Comparison of ENCODE assay signal across 27 mouse cellular contexts in genomic region chr5:77380321-77380901, GRCm38 (mm10). TPM values are rescaled to one million over a fixed set of nuclear protein-coding genes. Genes with fewer than 3 reads are reported as not detected.
DNase-seq lines count a peak whose midpoint lies in the region; ATAC-seq and TF ChIP-seq lines count a peak whose summit lies in the region.
"Had no signal": no experiment of that assay in that cellular context is flagged by ENCODE, and none has a peak within 500 bp of the region (broad histone marks: within the 10 kb centered on the region; RNA-seq: fewer than 3 reads in every experiment).

No protein-coding gene starts in this region.

- no peaks in the 10 kb centered on the region for H3K9me3 ChIP-seq in midbrain, embryonic 12.5 days
- no peaks in the 10 kb centered on the region for H3K9me3 ChIP-seq in midbrain, embryonic 15.5 days
- no peaks in the 10 kb centered on the region for H3K9me3 ChIP-seq in midbrain, embryonic 14.5 days (ENCODE audit: control insufficient read depth, low read length)
- H3K9me3 ChIP-seq: embryonic facial prominence, embryonic 12.5 days; forebrain, embryonic 10.5 days; forebrain, embryonic 15.5 days; heart, embryonic 13.5 days; hindbrain, embryonic 15.5 days; limb, embryonic 10.5 days; limb, embryonic 15.5 days; liver, embryonic 13.5 days; neural tube, embryonic 12.5 days had no signal

- 0 out of 2 replicates have a peak overlapping the region, but pooled peaks have one; percentile 0 for H3K4me2 ChIP-seq in midbrain, embryonic 12.5 days (replicated peaks)
- no peak overlapping the region for H3K4me2 ChIP-seq in midbrain, embryonic 15.5 days
- no peak overlapping the region for H3K4me2 ChIP-seq in midbrain, embryonic 14.5 days (ENCODE audit: low read length)
- H3K4me2 ChIP-seq: embryonic facial prominence, embryonic 12.5 days; forebrain, embryonic 15.5 days; heart, embryonic 13.5 days; hindbrain, embryonic 15.5 days; limb, embryonic 15.5 days; liver, embryonic 13.5 days; neural tube, embryonic 12.5 days had no signal

- H3K27ac ChIP-seq in kidney, adult 2 months (ENCODE audit: insufficient read depth, low read depth, low read length), result peak overlapping the region; percentile 86
- no peak overlapping the region for H3K27ac ChIP-seq in midbrain, embryonic 12.5 days (replicated peaks)
- H3K27ac ChIP-seq in midbrain, embryonic 15.5 days, result no peak overlapping the region
- H3K27ac ChIP-seq in midbrain, embryonic 14.5 days (replicated peaks; ENCODE audit: low read depth, low read length), result no peak overlapping the region
- no peak overlapping the region for H3K27ac ChIP-seq in cerebellum, adult 2 months (ENCODE audit: insufficient read depth, low read length)
- H3K27ac ChIP-seq: embryonic facial prominence, embryonic 12.5 days; forebrain, embryonic 10.5 days; forebrain, embryonic 15.5 days; heart, embryonic 13.5 days; hindbrain, embryonic 15.5 days; limb, embryonic 10.5 days; limb, embryonic 15.5 days; liver, embryonic 13.5 days; macrophage; neural tube, embryonic 12.5 days had no signal

- no peaks in the 10 kb centered on the region for H3K36me3 ChIP-seq in kidney, adult 2 months (ENCODE audit: control insufficient read depth, insufficient read depth, low read length)
- no peaks in the 10 kb centered on the region for H3K36me3 ChIP-seq in midbrain, embryonic 12.5 days
- H3K36me3 ChIP-seq in midbrain, embryonic 15.5 days (replicated peaks), result no peaks in the 10 kb centered on the region
- no peaks in the 10 kb centered on the region for H3K36me3 ChIP-seq in midbrain, embryonic 14.5 days (ENCODE audit: control insufficient read depth, insufficient read depth, low read length)
- H3K36me3 ChIP-seq: embryonic facial prominence, embryonic 12.5 days; forebrain, embryonic 10.5 days; forebrain, embryonic 15.5 days; heart, embryonic 13.5 days; hindbrain, embryonic 15.5 days; limb, embryonic 10.5 days; limb, embryonic 15.5 days; liver, embryonic 13.5 days; neural tube, embryonic 12.5 days had no signal

- no peak for TF ChIP-seq POLR2A in kidney, adult 2 months (IDR thresholded peaks at IDR 0.05; ENCODE audit: low read depth, low read length)
- TF ChIP-seq POLR2A in cerebellum, adult 2 months (IDR thresholded peaks at IDR 0.05; ENCODE audit: borderline replicate concordance, insufficient read depth, low read length), result no peak

- no peak overlapping the region for H3K4me3 ChIP-seq in kidney, adult 2 months (ENCODE audit: insufficient read depth, low read depth, low read length)
- H3K4me3 ChIP-seq in midbrain, embryonic 12.5 days, result no peak overlapping the region
- H3K4me3 ChIP-seq in midbrain, embryonic 15.5 days, result no peak overlapping the region
- no peak overlapping the region for H3K4me3 ChIP-seq in midbrain, embryonic 14.5 days (replicated peaks; ENCODE audit: low read depth, low read length)
- H3K4me3 ChIP-seq in cerebellum, adult 2 months (replicated peaks; ENCODE audit: insufficient read depth, low read depth, low read length), result no peak overlapping the region
- H3K4me3 ChIP-seq: embryonic facial prominence, embryonic 12.5 days; forebrain, embryonic 10.5 days; forebrain, embryonic 15.5 days; heart, embryonic 13.5 days; hindbrain, embryonic 15.5 days; limb, embryonic 10.5 days; limb, embryonic 15.5 days; liver, embryonic 13.5 days; neural tube, embryonic 12.5 days had no signal

- TF ChIP-seq CTCF in kidney, adult 2 months (conservative IDR thresholded peaks at IDR 0.05; ENCODE audit: insufficient read depth, insufficient read length, low read depth, low read length), result no peak
- no peak for TF ChIP-seq CTCF in cerebellum, adult 2 months (IDR thresholded peaks at IDR 0.05; ENCODE audit: borderline replicate concordance, insufficient read depth, low read depth, low read length)

- H3K9ac ChIP-seq in midbrain, embryonic 12.5 days (replicated peaks), result no peak overlapping the region
- no peak overlapping the region for H3K9ac ChIP-seq in midbrain, embryonic 15.5 days
- no peak overlapping the region for H3K9ac ChIP-seq in midbrain, embryonic 14.5 days (replicated peaks; ENCODE audit: low read length)
- H3K9ac ChIP-seq: embryonic facial prominence, embryonic 12.5 days; forebrain, embryonic 15.5 days; heart, embryonic 13.5 days; hindbrain, embryonic 15.5 days; limb, embryonic 15.5 days; liver, embryonic 13.5 days; neural tube, embryonic 12.5 days had no signal

- ATAC-seq in midbrain, embryonic 12.5 days (ENCODE audit: low FRiP score, low read depth), result peak; percentile 53
- ATAC-seq in midbrain, embryonic 15.5 days (replicated peaks), result no peak
- ATAC-seq in midbrain, embryonic 14.5 days (ENCODE audit: low FRiP score, low TSS enrichment), result 0 out of 2 replicates have a peak, but pooled peaks have one; percentile 31
- ATAC-seq: CD4-positive, CD25-positive, alpha-beta regulatory T cell, adult 4 months; forebrain, embryonic 15.5 days had no signal

- 44% methylated on average over 17 of the region's 17 CpGs for WGBS in kidney, adult 2 months
- 57% methylated on average over 17 of the region's 17 CpGs for WGBS in midbrain, embryonic 12.5 days
- 36% methylated on average over 17 of the region's 17 CpGs for WGBS in midbrain, embryonic 15.5 days
- WGBS in midbrain, embryonic 14.5 days, result 33% methylated on average over 17 of the region's 17 CpGs
- 33% methylated on average over 17 of the region's 17 CpGs for WGBS in cerebellum, adult 2 months

- H3K4me1 ChIP-seq in kidney, adult 2 months (ENCODE audit: control insufficient read depth, insufficient read depth, low read length), result peaks cover 48% of the 10 kb centered on the region
- no peaks in the 10 kb centered on the region for H3K4me1 ChIP-seq in midbrain, embryonic 12.5 days
- H3K4me1 ChIP-seq in midbrain, embryonic 15.5 days, result peaks cover 5% of the 10 kb centered on the region; the same call in 1 of the 2 replicates
- H3K4me1 ChIP-seq in midbrain, embryonic 14.5 days (ENCODE audit: control insufficient read depth, insufficient read depth, low read length), result no peaks in the 10 kb centered on the region
- no peaks in the 10 kb centered on the region for H3K4me1 ChIP-seq in cerebellum, adult 2 months (ENCODE audit: control insufficient read depth, insufficient read depth, low read length)
- H3K4me1 ChIP-seq: forebrain, embryonic 15.5 days; hindbrain, embryonic 15.5 days; neural tube, embryonic 12.5 days had no signal

- H3K27me3 ChIP-seq in kidney, adult 2 months (replicated peaks; ENCODE audit: control insufficient read depth, insufficient read depth, low read length), result no peaks in the 10 kb centered on the region
- no peaks in the 10 kb centered on the region for H3K27me3 ChIP-seq in midbrain, embryonic 12.5 days
- no peaks in the 10 kb centered on the region for H3K27me3 ChIP-seq in midbrain, embryonic 15.5 days (replicated peaks)
- no peaks in the 10 kb centered on the region for H3K27me3 ChIP-seq in midbrain, embryonic 14.5 days (ENCODE audit: control insufficient read depth, insufficient read depth, low read length)
- no peaks in the 10 kb centered on the region for H3K27me3 ChIP-seq in cerebellum, adult 2 months (ENCODE audit: control insufficient read depth, insufficient read depth, low read length)
- H3K27me3 ChIP-seq: embryonic facial prominence, embryonic 12.5 days; forebrain, embryonic 15.5 days; heart, embryonic 13.5 days; hindbrain, embryonic 15.5 days; limb, embryonic 15.5 days; liver, embryonic 13.5 days; neural tube, embryonic 12.5 days had no signal

- DNase-seq in kidney, adult 2 months, result no peak
- no peak for DNase-seq in kidney, adult 8-10 months
- DNase-seq in midbrain, embryonic 14.5 days, result peak; percentile 63
- no peak for DNase-seq in cerebellum, adult 2 months
- DNase-seq in neural tube, embryonic 10.5 days (ENCODE audit: extremely low spot score, low spot score), result no peak
- DNase-seq: adrenal gland, postnatal 25 days; cerebellum, adult 9-10 months; cerebellum, postnatal 36 days; heart, postnatal 10 days; kidney, adult 18-20 months; layer of hippocampus, postnatal 36 days; liver, embryonic 13.5 days; lung, adult 18-20 months; lung, postnatal 10 days; thymus, postnatal 4 days had no signal

RNA-seq across cellular contexts. Expression of gene Igfbp7, which starts 27.4 kb away (rescaled TPM):
- 4,855 and 6,899 TPM in 2 replicates for polyA plus RNA-seq in kidney, adult 2 months (2012; rRNA removed)
- polyA plus RNA-seq in midbrain, embryonic 12.5 days (2016; fragmentation: Nextera tagmentation; extraction: Ambion mirVana), result 35.8 and 36.4 TPM in 2 replicates
- polyA plus RNA-seq in midbrain, embryonic 15.5 days (2015; fragmentation: Nextera tagmentation; extraction: Ambion mirVana), result 57.9 and 63.4 TPM in 2 replicates
- 56.3 and 60.7 TPM in 2 replicates for polyA plus RNA-seq in midbrain, embryonic 14.5 days (2014; fragmentation: Nextera tagmentation; extraction: Ambion mirVana)
- 82.5 and 96.5 TPM in 2 replicates for polyA plus RNA-seq in cerebellum, adult 2 months (2012; rRNA removed)

Comparison
In these comparisons a context has a peak if more than half of its experiments do, and no peak if none do; other contexts are left out.
1. RNA of gene Igfbp7, which starts 27.4 kb away (polyA plus RNA-seq): 4,855 to 6,899 TPM in kidney, adult 2 months; 82.5 to 96.5 TPM in cerebellum, adult 2 months, 57.9 to 63.4 TPM in midbrain, embryonic 15.5 days, 56.3 to 60.7 TPM in midbrain, embryonic 14.5 days and 35.8 to 36.4 TPM in midbrain, embryonic 12.5 days; every median in the first group is over 10 times any median in the second.